Mouse (Mus musculus): Measurements from ENCODE around the gene Thegl.

DNA sequence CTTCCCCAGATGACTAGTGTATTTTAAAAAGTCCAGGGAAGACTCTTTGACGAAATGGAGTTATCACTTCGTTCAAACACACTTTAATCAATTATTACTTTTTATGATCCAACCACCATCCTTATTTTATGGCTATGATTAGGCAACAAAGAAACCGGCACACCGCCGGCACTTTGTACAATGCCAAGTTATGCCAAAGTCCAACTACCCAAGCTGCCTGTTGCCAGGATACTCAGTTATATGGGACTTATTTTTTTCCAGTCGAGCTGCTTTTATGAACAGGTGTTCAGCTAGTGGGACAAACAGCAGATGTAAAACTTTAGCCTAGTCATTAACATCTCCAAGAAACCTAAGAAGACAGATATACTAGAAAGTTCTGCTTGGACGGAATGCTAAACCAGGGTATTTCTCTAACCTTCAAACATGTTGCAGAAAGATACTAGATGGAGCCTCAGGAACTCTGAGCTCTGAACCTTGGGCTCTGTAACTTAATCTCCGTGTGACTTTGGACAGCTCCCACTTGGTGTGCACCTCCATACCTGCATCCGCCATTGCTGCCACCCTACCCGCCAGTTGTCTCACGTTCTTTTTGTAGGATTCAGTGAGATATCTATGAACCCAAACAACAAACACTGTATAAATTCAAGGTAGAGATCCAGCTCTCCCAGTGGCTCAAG lies 91.5 kb downstream of the Thegl start:
- TF ChIP-seq GATA1 (IDR thresholded peaks at IDR 0.05; ENCODE audit: low read length) (no peak), TAL1 (IDR thresholded peaks at IDR 0.05; ENCODE audit: low read length) (no peak)

Data from erythroblast, embryonic 14.5 days (primary cell).